Mouse (Mus musculus) hindbrain, embryonic 13.5 days (tissue): Measurements from ENCODE around the gene Cct8. TPM values are rescaled to one million over a fixed set of nuclear protein-coding genes. Genes with fewer than 3 reads are reported as not detected.
"Not testable (repeated sequence)": the region's sequence is repeated elsewhere in the genome, so short reads cannot be mapped to it uniquely, and the experiment has no call there.

Experiments
- ATAC-seq: fragments of 200-750 bp; cut with Nextera tagmentation; 2 replicates; pipeline ENCODE4 v1.8.0; 2017; ENCODE audit warnings: moderate TSS enrichment; ENCODE audit not compliant: low FRiP score
- H3K27ac ChIP-seq: fragments of 300-500 bp; sonication (generic); 2 replicates; pipeline ENCODE4 v1.5.1; 2015; ENCODE audit warnings: inconsistent platforms, mild to moderate bottlenecking, moderate library complexity
- H3K27me3 ChIP-seq: fragments of 300-500 bp; sonication (generic); 2 replicates; pipeline ENCODE4 v1.6.1; 2015; ENCODE audit warnings: mild to moderate bottlenecking, inconsistent platforms
- H3K36me3 ChIP-seq: fragments of 300-500 bp; sonication (generic); 2 replicates; pipeline ENCODE4 v1.6.1; 2015; ENCODE audit warnings: mild to moderate bottlenecking, inconsistent platforms
- H3K4me1 ChIP-seq: fragments of 300-500 bp; sonication (generic); replicated peaks from 2 replicates; pipeline ENCODE4 v1.6.1; 2015; ENCODE audit warnings: inconsistent platforms
- H3K4me2 ChIP-seq: fragments of 300-500 bp; sonication (generic); 2 replicates; pipeline ENCODE4 v1.6.1; 2015; ENCODE audit warnings: inconsistent platforms, mild to moderate bottlenecking, moderate library complexity
- H3K4me3 ChIP-seq: fragments of 300-500 bp; sonication (generic); 2 replicates; pipeline ENCODE4 v1.5.1; 2015; ENCODE audit warnings: mild to moderate bottlenecking, inconsistent platforms
- H3K9ac ChIP-seq: fragments of 300-500 bp; sonication (generic); 2 replicates; pipeline ENCODE4 v1.6.1; 2015; ENCODE audit warnings: mild to moderate bottlenecking, inconsistent platforms
- H3K9me3 ChIP-seq: fragments of 300-500 bp; sonication (generic); 2 replicates; pipeline ENCODE4 v1.6.1; 2016; ENCODE audit warnings: inconsistent platforms
- WGBS: fragments of 180-500 bp; shearing (Covaris S2); methylation state at CpG from one replicate; pipeline ENCODE4 v1.1.7; 2015; 5-methylcytosine and 5-hydroxymethylcytosine counted together
- polyA plus RNA-seq: library from polyadenylated mRNA; unstranded; fragments of >200 nt; fragmentation: Nextera tagmentation; extraction: Ambion mirVana; gene quantifications from 2 replicates; pipeline ENCODE4 v1.2.1, GENCODE M21; 2015

The Cct8 gene
- polyA plus RNA-seq, 1 experiment from 2014 or later = 446 TPM

GRCm38 (mm10) chr16:87492191-87492792, 3.4 kb downstream of the Cct8 start:
- peaks cover 59% of the 10 kb centered on the region for H3K36me3 ChIP-seq
- 97% methylated on average over 12 of the region's 12 CpGs for WGBS
- not testable (repeated sequence) for H3K4me2 ChIP-seq

GRCm38 (mm10) chr16:87488605-87489004, 7.1 kb downstream of the Cct8 start:
- no peak overlapping the region for H3K9ac ChIP-seq

More at GRCm38 (mm10) chr16:87492191-87492792, 3.4 kb downstream of the Cct8 start:
- not testable (repeated sequence) for H3K9ac ChIP-seq, H3K9me3 ChIP-seq, H3K27ac ChIP-seq, H3K4me3 ChIP-seq, H3K27me3 ChIP-seq, ATAC-seq
- peaks cover 19% of the 10 kb centered on the region for H3K4me1 ChIP-seq

GRCm38 (mm10) chr16:87486739-87487138, 8.9 kb downstream of the Cct8 start:
- H3K27ac ChIP-seq = no peak overlapping the region
- ATAC-seq = no peak
- H3K27me3 ChIP-seq = no peaks in the 10 kb centered on the region
- WGBS = 95% methylated on average over 5 of the region's 5 CpGs
- H3K4me2 ChIP-seq = no peak overlapping the region
- H3K9me3 ChIP-seq = no peaks in the 10 kb centered on the region
- no peaks in the 10 kb centered on the region for H3K4me1 ChIP-seq
- H3K36me3 ChIP-seq = peaks cover 94% of the 10 kb centered on the region
- no peak overlapping the region for H3K9ac ChIP-seq
- H3K4me3 ChIP-seq = no peak overlapping the region

More at GRCm38 (mm10) chr16:87488605-87489004, 7.1 kb downstream of the Cct8 start:
- H3K27ac ChIP-seq = no peak overlapping the region
- peaks cover under 1% of the 10 kb centered on the region; the same call in 1 of the 2 replicates for H3K4me1 ChIP-seq
- H3K36me3 ChIP-seq = peaks cover 93% of the 10 kb centered on the region
- no peak overlapping the region for H3K4me3 ChIP-seq
- H3K9me3 ChIP-seq = no peaks in the 10 kb centered on the region
- WGBS = 93% methylated on average over 2 of the region's 2 CpGs
- no peaks in the 10 kb centered on the region for H3K27me3 ChIP-seq
- no peak overlapping the region for H3K4me2 ChIP-seq
- no peak for ATAC-seq

- H3K4me3 ChIP-seq = no peak overlapping the region
- H3K27me3 ChIP-seq = no peaks in the 10 kb centered on the region
- peaks cover 87% of the 10 kb centered on the region for H3K36me3 ChIP-seq
- 92% methylated on average over 5 of the region's 5 CpGs for WGBS
- no peak overlapping the region for H3K27ac ChIP-seq
- no peak overlapping the region for H3K4me2 ChIP-seq
- no peaks in the 10 kb centered on the region for H3K4me1 ChIP-seq
- H3K9me3 ChIP-seq = no peaks in the 10 kb centered on the region
- ATAC-seq = no peak
- no peak overlapping the region for H3K9ac ChIP-seq
These were observed 11.3 kb downstream of the Cct8 start for GRCm38 (mm10) chr16:87484367-87484766.

- H3K27me3 ChIP-seq = no peaks in the 10 kb centered on the region
- H3K9ac ChIP-seq = no peak overlapping the region
- no peak for ATAC-seq
- no peaks in the 10 kb centered on the region for H3K9me3 ChIP-seq
- no peak overlapping the region for H3K27ac ChIP-seq
- H3K4me1 ChIP-seq = no peaks in the 10 kb centered on the region
- H3K4me2 ChIP-seq = no peak overlapping the region
- WGBS = 93% methylated on average over 4 of the region's 4 CpGs
- peaks cover 80% of the 10 kb centered on the region for H3K36me3 ChIP-seq
- H3K4me3 ChIP-seq = no peak overlapping the region
These were observed 25.1 kb downstream of the Cct8 start for GRCm38 (mm10) chr16:87470579-87470978.

- H3K27me3 ChIP-seq = no peaks in the 10 kb centered on the region
- H3K9ac ChIP-seq = no peak overlapping the region
- H3K4me3 ChIP-seq = no peak overlapping the region
- ATAC-seq = no peak
- H3K36me3 ChIP-seq = peaks cover 34% of the 10 kb centered on the region
- H3K9me3 ChIP-seq = no peaks in the 10 kb centered on the region
- no peak overlapping the region for H3K4me2 ChIP-seq
- H3K27ac ChIP-seq = no peak overlapping the region
- peaks cover 26% of the 10 kb centered on the region for H3K4me1 ChIP-seq
- 96% methylated on average over 3 of the region's 3 CpGs for WGBS
These were observed 36.9 kb downstream of the Cct8 start for GRCm38 (mm10) chr16:87458752-87459151.

- no peaks in the 10 kb centered on the region for H3K27me3 ChIP-seq
- H3K4me2 ChIP-seq = peak overlapping the region; percentile 95
- WGBS = under 1% methylated on average over 38 of the region's 38 CpGs
- peaks cover 10% of the 10 kb centered on the region for H3K36me3 ChIP-seq
- H3K9me3 ChIP-seq = no peaks in the 10 kb centered on the region
- peak overlapping the region; percentile 88 for H3K27ac ChIP-seq
- H3K4me1 ChIP-seq = peaks cover 26% of the 10 kb centered on the region
- H3K4me3 ChIP-seq = peak overlapping the region; percentile 95
- ATAC-seq = peak; percentile 7; the same call in 1 of the 2 replicates
- H3K9ac ChIP-seq = peak overlapping the region; percentile 94
These were observed 40.5 kb downstream of the Cct8 start for GRCm38 (mm10) chr16:87455180-87455611.

- Histone ChIP-seq H3K9ac (peak within 1 kb of the TSS; percentile 94), H3K27me3 (no peaks in the 10 kb centered on the region), H3K4me3 (peak within 1 kb of the TSS; percentile 95), H3K4me2 (peak within 1 kb of the TSS; percentile 95), H3K27ac (peak within 1 kb of the TSS; percentile 88), H3K9me3 (no peaks in the 10 kb centered on the region), H3K36me3 (peaks cover 6% of the 10 kb centered on the region; the same call in 1 of the 2 replicates), H3K4me1 (peaks cover 26% of the 10 kb centered on the region)
- WGBS = 9% methylated on average over 45 of the region's 45 CpGs
- peak; percentile 98 for ATAC-seq
These were observed 41.1 kb downstream of the Cct8 start, which contains the start of gene Usp16 for GRCm38 (mm10) chr16:87454419-87455179. Gene Usp16, plus strand, starts transcription at chr16:87454703.

- Histone ChIP-seq H3K9ac (no peak overlapping the region), H3K4me3 (no peak overlapping the region), H3K4me2 (no peak overlapping the region), H3K4me1 (peaks cover 26% of the 10 kb centered on the region), H3K27me3 (no peaks in the 10 kb centered on the region), H3K36me3 (no peaks in the 10 kb centered on the region), H3K27ac (no peak overlapping the region), H3K9me3 (no peaks in the 10 kb centered on the region)
- ATAC-seq = no peak
- WGBS = 85% methylated on average over 2 of the region's 2 CpGs
These were observed 42.4 kb downstream of the Cct8 start for GRCm38 (mm10) chr16:87453226-87453625.

- Histone ChIP-seq H3K4me1 (peaks cover 13% of the 10 kb centered on the region), H3K4me2 (no peak overlapping the region), H3K27me3 (peaks cover 11% of the 10 kb centered on the region; the same call in 1 of the 2 replicates), H3K4me3 (no peak overlapping the region), H3K27ac (no peak overlapping the region), H3K9me3 (no peaks in the 10 kb centered on the region), H3K9ac (no peak overlapping the region), H3K36me3 (no peaks in the 10 kb centered on the region)
- no peak for ATAC-seq
- 95% methylated on average over 3 of the region's 3 CpGs for WGBS
These were observed 50.1 kb downstream of the Cct8 start for GRCm38 (mm10) chr16:87445528-87445927.

- no peaks in the 10 kb centered on the region for H3K9me3 ChIP-seq
- H3K4me3 ChIP-seq = no peak overlapping the region
- no peak overlapping the region for H3K4me2 ChIP-seq
- peaks cover 11% of the 10 kb centered on the region; the same call in 1 of the 2 replicates for H3K27me3 ChIP-seq
- no peak overlapping the region for H3K9ac ChIP-seq
- peaks cover 13% of the 10 kb centered on the region for H3K4me1 ChIP-seq
- H3K36me3 ChIP-seq = no peaks in the 10 kb centered on the region
- H3K27ac ChIP-seq = no peak overlapping the region
- ATAC-seq = no peak
These were observed 50.6 kb downstream of the Cct8 start for GRCm38 (mm10) chr16:87445110-87445509.

GRCm38 (mm10) chr16:87444071-87444470, 51.6 kb downstream of the Cct8 start:
- Histone ChIP-seq H3K4me1 (peaks cover 19% of the 10 kb centered on the region), H3K4me2 (no peak overlapping the region), H3K27ac (no peak overlapping the region), H3K36me3 (no peaks in the 10 kb centered on the region), H3K27me3 (peaks cover 11% of the 10 kb centered on the region; the same call in 1 of the 2 replicates), H3K9ac (no peak overlapping the region), H3K4me3 (no peak overlapping the region), H3K9me3 (no peaks in the 10 kb centered on the region)
- no peak for ATAC-seq
- 55% methylated on average over 1 of the region's 1 CpGs for WGBS
